Mouse (Mus musculus): ENCODE data around the gene Itga6. TPM values are rescaled to one million over a fixed set of nuclear protein-coding genes. Genes with fewer than 3 reads are reported as not detected.

Gene Itga6
- total RNA-seq, 1 experiment from 2014 or later: 84.7 TPM

DNA sequence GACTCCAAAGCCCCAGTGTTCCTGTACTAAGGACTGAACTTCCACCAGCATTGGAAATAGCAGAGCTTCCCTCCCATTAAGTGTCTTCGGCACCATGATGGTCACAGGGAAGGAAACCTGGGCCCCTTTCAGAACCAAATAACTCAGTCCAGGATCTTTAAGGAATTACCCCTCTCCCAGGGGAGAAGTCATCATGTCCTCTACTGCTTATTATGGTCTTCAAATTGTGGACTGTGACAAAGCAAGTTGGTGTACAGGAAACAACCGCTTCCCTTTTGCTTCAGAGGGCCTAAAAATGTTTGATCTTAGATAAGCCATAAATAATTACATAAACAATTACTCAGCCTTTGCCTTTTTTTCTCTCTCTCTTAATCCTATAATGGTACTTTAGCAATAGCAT, 6.4 kb downstream of the Itga6 start:
- ATAC-seq (replicated peaks in 1 of 2; ENCODE audit: insufficient read depth in 1 of 2, low FRiP score in 2 of 2, low TSS enrichment in 1 of 2, low read depth in 1 of 2, poor library complexity in 2 of 2, severe bottlenecking in 2 of 2): peak; percentile 42 to 60; a peak in 3 of 4 replicates

DNA sequence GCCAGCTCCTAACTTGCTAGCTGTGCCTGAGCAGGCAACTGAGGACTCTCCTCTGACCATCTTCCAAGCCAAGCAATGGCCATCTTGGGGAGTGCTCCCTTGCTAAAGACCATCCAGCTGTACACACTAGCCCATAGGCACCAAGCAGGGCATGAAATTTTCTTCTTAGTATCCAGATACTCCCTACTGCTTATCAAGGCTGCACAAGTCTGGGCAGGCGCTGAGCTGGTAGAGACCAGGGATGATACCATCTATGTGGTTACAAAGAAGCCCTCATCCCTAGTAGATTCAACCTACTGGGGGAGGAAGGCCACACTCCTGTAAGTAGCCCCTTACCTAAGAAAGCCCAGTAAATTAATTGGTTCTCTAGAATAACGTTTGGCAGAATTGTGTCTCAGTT, 7.0 kb downstream of the Itga6 start:
- ATAC-seq (replicated peaks in 1 of 2; ENCODE audit: insufficient read depth in 1 of 2, low FRiP score in 2 of 2, low TSS enrichment in 1 of 2, low read depth in 1 of 2, poor library complexity in 2 of 2, severe bottlenecking in 2 of 2): no peak

DNA sequence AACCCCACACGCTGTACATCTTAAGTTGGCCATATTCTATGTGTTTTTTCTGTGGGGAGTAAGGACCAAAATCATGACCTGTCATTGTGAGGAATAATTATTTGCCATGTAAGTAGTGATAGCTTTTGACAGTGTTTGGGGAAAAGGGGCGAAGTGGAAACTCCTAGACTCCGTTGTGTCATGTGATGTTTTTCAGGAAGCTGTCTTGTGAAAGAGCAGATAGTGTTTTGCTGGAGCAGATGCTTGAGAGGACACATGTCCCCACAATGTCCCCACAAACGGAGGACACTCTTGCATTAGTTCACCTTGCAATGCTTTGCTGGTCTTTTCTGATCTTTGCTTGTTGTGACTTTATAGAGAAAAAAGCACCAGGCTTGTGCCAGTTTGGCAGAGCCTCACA, 7.7 kb downstream of the Itga6 start:
- no peak for ATAC-seq (replicated peaks in 1 of 2; ENCODE audit: insufficient read depth in 1 of 2, low FRiP score in 2 of 2, low TSS enrichment in 1 of 2, low read depth in 1 of 2, poor library complexity in 2 of 2, severe bottlenecking in 2 of 2)

DNA sequence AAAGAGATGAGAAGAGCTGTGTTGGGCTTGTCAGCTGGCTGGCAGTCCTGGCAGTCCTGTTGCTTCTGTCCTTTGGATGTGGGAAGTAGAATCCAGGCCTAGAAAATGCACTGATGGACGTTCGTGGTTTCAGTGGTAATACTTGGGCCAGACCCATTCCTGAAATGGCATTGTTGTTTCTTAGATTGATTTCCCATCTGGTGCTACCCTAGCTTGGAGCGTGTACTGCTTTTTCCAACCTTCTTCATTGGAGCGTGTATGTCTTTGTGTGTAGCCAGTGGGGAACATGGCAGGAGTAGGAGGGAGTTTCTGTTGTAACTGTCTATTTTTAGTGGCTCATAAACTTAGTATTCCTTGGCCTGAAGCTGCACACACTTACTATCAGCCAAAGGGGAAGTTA, 10.3 kb downstream of the Itga6 start:
- ATAC-seq (replicated peaks in 1 of 2; ENCODE audit: insufficient read depth in 1 of 2, low FRiP score in 2 of 2, low TSS enrichment in 1 of 2, low read depth in 1 of 2, poor library complexity in 2 of 2, severe bottlenecking in 2 of 2): no peak

DNA sequence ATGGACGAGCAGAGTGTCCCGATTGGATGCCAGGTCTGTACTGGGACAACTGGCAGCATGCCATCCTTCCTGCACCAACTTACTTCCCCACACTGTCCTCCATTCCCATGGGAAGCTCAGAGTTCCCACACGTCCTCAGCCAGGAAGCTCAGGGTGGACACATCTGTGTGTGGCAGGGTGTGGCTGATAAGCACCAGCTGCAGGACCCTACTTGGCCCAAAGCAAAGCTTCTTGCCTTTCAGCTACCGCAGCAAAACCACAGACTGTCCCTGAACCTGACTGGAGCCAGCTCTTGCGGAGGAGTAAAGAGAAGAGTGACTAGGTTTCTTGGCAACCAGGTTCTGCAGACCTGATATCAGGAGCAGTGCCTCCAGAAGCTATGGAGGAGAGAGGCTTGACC, 11.7 kb downstream of the Itga6 start:
- ATAC-seq (replicated peaks in 1 of 2; ENCODE audit: insufficient read depth in 1 of 2, low FRiP score in 2 of 2, low TSS enrichment in 1 of 2, low read depth in 1 of 2, poor library complexity in 2 of 2, severe bottlenecking in 2 of 2): 0 out of 4 replicates have a peak, but pooled peaks have one; percentile 13 to 30

DNA sequence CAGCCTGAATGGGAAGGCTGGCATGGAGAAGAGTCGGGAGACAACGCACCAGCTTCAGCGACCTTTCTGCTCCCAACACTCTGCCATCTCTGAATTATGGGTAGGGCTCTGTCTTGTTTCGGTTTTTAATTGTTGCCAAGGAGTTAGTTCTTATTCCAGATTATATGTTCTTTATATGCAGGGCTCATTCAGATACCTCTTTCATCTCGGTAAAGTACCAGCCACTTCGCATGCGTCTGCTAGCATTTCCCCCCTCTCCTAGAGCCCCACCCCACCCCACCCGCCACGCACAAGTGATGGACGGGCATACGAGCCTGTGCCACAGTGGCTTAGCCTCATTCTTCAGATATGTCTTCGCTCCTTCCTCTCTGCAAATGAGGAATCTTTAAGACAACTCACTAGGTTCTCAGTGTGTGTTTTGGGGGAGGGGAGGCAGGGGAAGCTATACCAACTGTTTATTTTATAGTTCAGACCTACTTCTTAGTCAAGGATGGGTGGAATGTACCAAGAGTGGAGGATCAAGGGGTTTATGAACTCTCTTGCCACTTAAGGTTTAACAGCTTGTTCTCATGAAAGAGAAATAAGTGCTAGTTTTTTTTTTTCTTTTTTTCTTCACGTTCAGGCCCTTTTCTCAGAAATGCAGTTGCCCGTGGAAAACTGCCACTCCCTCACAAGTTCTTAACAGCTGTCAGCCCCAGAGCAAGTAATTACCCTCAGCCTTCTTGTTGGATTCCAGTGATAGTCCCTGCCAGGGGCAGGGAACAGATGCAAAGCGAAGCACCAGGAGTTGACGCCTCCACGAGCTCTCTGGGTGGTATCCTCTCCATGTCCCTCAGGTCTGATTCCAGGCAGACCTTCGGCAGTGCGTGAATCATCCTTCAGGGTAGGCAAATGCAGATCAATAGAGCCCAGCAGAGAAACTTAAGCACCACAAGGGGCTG, 13.4 kb downstream of the Itga6 start:
- ATAC-seq (replicated peaks in 1 of 2; ENCODE audit: insufficient read depth in 1 of 2, low FRiP score in 2 of 2, low TSS enrichment in 1 of 2, low read depth in 1 of 2, poor library complexity in 2 of 2, severe bottlenecking in 2 of 2): no peak

DNA sequence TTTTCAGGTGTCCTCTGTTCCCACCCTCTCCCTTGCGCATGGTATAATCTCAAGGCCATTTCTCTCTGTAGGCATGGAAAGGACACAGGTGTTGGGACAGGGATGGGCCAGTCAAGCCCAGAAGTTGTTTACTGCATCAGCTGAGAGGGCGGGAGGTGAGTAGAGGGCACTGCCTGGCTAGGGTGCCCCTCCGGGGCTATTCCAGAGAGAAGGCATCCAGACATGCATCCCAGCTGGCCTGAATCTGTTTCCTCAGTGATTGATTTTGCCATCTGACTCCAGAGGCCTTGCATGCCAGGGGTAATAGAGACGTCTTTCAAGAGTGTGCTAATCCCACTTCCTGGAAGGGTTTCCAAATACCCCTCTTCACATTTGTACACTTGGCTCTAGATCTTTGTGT, 14.7 kb downstream of the Itga6 start:
- ATAC-seq (replicated peaks in 1 of 2; ENCODE audit: insufficient read depth in 1 of 2, low FRiP score in 2 of 2, low TSS enrichment in 1 of 2, low read depth in 1 of 2, poor library complexity in 2 of 2, severe bottlenecking in 2 of 2): no peak; a peak in 1 of 4 replicates

DNA sequence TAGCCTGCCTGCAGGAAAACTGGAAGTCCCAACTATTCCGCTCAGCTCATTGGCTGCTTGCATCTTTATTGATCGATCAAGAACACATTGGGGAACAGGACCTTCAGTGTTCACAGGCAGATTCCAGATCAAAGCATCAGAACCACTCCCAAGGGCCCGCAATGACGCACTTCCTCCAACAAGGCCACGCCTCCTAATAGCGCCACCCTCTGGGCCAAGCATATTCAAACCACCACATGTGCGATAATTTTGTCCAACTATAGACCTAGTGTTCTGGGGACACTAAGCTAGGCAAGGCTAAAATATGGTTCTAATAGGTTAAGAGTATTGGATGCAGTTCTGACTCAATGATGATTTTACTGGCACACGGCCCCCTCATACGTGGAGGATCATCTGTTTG, 15.7 kb downstream of the Itga6 start:
- ATAC-seq (replicated peaks in 1 of 2; ENCODE audit: insufficient read depth in 1 of 2, low FRiP score in 2 of 2, low TSS enrichment in 1 of 2, low read depth in 1 of 2, poor library complexity in 2 of 2, severe bottlenecking in 2 of 2): no peak

DNA sequence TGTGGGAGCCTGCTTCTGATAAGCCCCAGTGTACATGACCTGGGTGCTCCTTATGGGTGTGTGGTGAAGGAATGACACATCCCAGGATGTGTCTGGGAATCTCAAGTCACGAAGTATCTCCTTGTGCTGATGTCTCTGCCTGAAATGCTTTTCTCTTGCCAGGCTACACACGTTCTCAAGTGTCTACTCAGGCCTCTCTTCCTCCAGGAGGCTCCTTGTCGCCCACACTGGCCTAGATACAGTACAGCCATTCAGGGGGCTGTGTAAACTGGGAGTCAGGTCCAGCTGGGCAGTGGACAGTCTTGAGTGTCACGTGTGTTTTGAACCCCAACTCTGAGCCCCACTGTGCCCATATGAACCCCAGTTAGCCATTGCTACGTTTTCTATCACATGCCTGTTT, 19.1 kb downstream of the Itga6 start:
- ATAC-seq (replicated peaks in 1 of 2; ENCODE audit: insufficient read depth in 1 of 2, low FRiP score in 2 of 2, low TSS enrichment in 1 of 2, low read depth in 1 of 2, poor library complexity in 2 of 2, severe bottlenecking in 2 of 2): no peak

DNA sequence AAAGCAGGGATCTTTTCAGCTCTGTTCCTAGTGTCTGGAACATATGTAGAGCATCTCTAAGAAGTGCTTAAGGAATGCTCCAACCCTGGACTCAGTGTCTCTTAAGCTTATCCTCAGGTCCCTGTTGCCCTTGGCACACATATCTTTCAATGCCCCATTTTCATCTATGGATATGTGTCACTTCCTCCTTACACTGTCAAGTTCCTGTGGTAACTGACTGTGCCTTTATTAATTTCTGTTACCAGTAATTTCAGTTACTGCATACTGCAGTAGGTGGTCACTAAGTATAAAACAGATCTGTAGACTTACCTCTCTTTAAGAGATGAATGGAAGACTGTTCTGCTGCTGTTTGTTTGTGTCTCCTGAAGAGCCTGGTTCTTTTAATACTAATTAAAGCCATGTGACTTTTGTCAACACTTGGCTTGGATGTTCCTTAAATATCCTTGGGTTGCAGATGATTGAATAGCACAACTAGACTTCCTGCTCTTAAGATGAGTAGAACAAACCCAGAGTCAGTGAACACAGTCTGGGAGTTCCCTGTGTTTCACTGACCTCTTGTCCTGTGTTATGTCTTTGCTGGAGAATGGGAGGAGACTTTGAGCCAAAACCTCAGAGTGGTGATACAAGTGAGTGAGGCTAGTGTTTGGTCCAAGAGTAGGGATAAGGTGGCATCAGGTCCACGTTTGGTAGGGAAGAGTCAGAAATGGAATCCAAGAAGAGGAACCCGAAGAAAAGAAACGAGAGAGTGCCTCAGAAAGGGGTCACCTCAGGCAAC, 19.7 kb downstream of the Itga6 start:
- ATAC-seq (replicated peaks in 1 of 2; ENCODE audit: insufficient read depth in 1 of 2, low FRiP score in 2 of 2, low TSS enrichment in 1 of 2, low read depth in 1 of 2, poor library complexity in 2 of 2, severe bottlenecking in 2 of 2): peak in 1 of 2 experiments; percentile 53; a peak in 1 of 4 replicates

DNA sequence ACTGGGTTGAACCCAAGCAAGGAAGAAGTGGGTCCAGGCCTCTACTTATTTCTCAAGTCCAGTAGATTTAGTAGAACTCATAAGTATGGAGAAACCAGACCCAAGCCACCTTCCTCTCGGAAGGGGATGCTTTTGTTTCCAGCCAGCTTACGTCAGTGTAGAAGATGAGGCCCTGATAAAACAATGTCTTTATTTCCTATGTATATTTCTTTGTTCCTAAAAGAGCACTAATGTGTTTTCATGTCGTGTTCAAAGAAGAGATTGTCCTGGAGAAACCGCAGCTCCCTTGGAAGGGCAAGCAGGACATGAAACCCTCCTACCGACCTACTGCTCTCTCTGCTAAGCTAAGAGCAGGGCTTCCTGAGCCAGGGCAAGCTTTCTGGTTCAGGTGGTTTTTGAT, 20.6 kb downstream of the Itga6 start:
- ATAC-seq (replicated peaks in 1 of 2; ENCODE audit: insufficient read depth in 1 of 2, low FRiP score in 2 of 2, low TSS enrichment in 1 of 2, low read depth in 1 of 2, poor library complexity in 2 of 2, severe bottlenecking in 2 of 2): no peak

DNA sequence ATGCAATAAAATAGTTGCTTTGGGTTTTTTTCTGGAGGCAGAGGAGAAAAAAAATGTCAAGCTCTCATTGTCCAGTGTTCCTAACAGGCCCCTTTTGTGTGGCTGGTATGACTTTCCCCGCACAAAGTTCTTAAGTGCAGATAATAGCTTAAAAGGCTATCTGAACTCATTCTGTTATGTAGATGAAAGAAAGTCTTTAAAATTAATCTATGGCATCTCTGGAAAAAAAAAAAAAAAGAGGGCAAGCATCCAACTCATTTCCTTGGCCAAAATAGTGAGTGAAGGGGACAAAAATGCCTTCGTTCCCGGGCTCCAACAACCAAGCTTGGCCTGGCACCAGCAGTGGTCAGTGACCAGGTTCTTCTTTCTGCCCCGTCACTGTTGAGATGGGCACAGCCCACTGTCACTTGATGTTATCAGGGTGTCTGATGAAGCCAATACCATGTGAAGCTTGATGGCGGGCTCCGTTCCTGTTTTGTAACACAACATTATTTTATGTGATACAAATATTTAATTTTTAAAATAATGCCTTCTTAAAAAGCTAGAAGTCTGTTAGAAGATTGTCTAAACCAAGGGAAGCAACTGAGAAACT, 21.7 kb downstream of the Itga6 start:
- no peak for ATAC-seq (replicated peaks in 1 of 2; ENCODE audit: insufficient read depth in 1 of 2, low FRiP score in 2 of 2, low TSS enrichment in 1 of 2, low read depth in 1 of 2, poor library complexity in 2 of 2, severe bottlenecking in 2 of 2)

DNA sequence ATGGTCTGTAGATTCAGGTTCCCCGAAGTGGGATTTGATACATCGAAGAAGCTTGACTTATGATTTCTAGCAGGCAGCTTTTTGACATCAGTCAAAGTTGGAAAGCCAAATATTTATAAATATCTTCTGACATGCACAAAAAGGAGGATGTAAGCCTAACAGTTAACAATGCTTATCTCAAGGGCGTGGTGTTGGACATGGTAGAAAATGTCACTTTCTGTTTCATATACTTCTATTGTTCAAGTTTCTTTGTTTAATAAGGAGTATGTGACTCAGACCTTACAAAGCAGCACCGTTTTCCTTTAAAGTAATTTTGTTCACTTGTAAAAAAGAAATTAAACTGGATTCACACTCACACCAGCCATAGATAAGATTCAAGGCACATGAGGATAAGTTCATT, 26.3 kb downstream of the Itga6 start:
- 0 out of 4 replicates have a peak, but pooled peaks of 1 of the 2 experiments have one; percentile 12 for ATAC-seq (replicated peaks in 1 of 2; ENCODE audit: insufficient read depth in 1 of 2, low FRiP score in 2 of 2, low TSS enrichment in 1 of 2, low read depth in 1 of 2, poor library complexity in 2 of 2, severe bottlenecking in 2 of 2)

DNA sequence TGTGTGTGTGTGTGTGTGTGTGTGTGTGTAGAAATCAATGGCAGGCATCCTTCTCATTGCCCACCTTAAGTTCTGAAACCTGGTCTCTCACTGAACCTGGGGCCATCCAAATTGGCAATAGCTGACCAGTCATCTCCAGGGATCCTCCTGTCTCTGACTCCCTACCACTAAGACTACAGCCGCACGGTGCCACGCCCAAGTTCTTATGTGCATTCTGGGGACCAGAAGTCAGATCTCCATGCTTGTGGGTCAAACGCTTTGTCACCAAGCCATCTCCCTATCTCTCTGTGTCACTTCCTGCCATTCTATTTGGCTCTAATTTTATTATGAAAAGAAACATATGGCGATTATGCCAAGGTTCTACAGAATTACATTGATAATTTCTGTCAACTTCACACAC, 28.3 kb downstream of the Itga6 start:
- no peak for ATAC-seq (replicated peaks in 1 of 2; ENCODE audit: insufficient read depth in 1 of 2, low FRiP score in 2 of 2, low TSS enrichment in 1 of 2, low read depth in 1 of 2, poor library complexity in 2 of 2, severe bottlenecking in 2 of 2)

DNA sequence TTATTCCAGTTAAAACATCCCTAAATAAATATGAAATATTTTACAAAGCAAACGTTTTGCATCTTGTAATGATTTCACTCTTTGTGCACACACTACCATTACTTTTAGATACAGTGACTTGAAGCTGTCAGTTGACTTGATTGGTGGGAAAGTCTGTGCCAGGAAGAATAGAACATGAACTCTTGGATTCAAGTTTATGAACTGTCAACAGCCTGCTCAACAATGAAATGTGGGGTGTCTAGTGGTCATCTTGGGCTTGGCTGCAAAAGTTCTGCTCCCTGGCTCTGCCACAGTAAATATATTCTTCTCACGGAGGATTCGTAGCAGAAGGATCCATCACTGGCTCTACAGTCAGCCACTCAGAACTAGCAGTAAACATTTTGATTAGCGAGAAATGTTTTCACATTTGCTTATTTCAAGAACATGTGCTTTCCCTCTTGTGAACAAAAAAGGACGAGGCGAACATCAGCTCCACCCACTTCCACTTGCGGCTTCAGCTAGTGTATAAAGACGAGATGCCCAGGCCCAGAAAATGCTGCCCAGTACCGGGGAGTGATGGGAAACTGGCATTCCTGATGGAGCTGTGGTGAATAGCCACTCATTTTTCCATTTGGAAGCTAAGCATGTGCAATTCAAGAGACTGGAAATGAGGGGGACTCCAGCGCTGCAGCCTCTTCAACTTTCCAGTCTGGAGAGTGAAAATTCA, 29.0 kb downstream of the Itga6 start:
- no peak for ATAC-seq (replicated peaks in 1 of 2; ENCODE audit: insufficient read depth in 1 of 2, low FRiP score in 2 of 2, low TSS enrichment in 1 of 2, low read depth in 1 of 2, poor library complexity in 2 of 2, severe bottlenecking in 2 of 2)

DNA sequence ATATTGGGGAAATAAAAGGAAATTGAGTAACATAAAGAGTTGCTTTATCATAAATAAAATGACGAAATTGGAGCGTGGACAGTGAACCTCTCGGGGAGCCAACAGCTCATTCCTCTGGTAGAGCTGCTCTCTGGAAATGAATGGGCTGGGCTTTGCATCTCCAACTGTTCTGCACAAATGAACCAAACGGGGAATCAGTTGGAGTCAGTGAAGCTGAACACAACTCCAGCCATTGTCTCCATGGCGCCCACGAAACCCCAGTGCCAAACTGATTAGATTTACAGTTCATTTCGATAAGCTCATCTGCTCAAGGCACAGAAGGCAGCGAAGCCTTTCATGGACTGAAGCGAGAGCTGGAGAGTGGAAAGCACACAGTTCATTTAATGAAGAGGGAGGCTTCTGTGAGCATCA, 29.8 kb downstream of the Itga6 start:
- ATAC-seq (replicated peaks in 1 of 2; ENCODE audit: insufficient read depth in 1 of 2, low FRiP score in 2 of 2, low TSS enrichment in 1 of 2, low read depth in 1 of 2, poor library complexity in 2 of 2, severe bottlenecking in 2 of 2): no peak

DNA sequence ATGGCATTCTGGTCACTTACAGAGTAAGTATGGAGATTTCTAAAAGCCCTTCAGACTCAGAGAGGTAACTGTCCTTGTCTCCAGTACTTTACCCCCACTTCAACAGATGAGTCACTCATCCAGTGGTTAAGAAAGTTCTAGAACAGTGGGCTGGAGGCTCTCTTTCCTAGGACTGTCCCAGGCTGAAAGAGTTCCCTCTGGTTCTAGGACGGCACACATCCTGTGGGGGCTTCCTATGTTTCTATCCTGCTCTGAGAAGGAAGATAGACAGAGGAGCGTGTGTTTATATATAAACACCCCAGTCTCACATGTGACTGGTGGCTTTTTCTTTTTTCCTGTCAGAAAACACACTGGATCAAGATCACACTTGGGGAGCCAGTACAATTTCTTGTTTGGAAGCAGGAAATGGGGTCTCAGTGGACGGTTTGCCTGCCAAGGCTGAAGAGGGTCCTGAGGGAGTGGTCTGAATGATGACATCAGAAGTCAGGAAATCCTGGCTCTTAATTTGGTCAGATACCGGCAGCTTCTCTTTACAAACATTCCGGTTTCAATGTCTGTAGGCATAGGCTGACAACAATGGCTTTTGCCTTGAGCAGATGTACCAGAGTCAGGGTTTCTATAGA, 34.0 kb downstream of the Itga6 start:
- peak; percentile 32 to 42; a peak in 2 of 4 replicates for ATAC-seq (replicated peaks in 1 of 2; ENCODE audit: insufficient read depth in 1 of 2, low FRiP score in 2 of 2, low TSS enrichment in 1 of 2, low read depth in 1 of 2, poor library complexity in 2 of 2, severe bottlenecking in 2 of 2)
